Mouse (Mus musculus): ENCODE measurements around the gene Elovl2.
A peak's percentile ranks its signal among the peaks of the same experiment; 100 is the strongest.
"Not testable (repeated sequence)": the region's sequence is repeated elsewhere in the genome, so short reads cannot be mapped to it uniquely, and the experiment has no call there.

Elovl2 gene

DNA sequence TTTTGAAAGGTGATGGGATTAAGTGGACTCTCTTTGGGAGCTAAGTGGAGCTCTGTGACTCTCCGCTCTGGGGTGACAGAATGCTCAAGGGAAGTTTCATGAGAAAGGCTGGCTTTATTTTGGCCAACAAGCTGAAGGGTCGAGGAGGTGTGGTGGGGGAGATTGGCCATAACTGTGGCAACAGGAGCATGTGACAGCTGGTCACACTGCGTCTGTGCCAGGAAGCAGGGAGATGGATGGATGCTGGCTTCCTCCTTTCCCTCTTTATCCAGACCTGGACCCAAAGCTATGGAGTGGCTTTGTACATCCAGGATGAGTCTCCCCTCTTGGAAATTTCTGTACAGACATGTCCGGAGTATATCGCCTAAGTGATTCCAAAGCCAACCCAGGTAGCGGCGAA is 13.0 kb upstream of the Elovl2 start:
- peak; percentile 43 to 48 for DNase-seq

DNA sequence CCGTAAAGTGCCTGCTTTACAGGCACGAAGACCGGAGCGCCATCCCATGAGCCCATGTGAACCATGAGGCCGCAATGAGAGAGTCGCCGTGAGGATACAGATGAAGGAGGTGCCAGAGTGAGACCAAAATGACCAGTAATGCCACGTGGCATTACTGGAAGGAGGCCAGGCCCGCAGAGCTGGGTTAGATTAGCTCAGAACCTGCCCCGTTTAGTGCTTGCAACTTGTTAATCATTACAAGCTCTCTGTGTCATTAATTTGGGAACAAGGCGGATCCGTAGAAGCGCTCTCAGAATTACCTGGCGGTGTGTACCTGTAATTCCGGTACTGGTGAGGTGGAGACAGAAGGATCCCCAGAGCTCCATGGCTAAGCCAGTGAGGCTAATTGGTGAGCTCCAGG is 12.0 kb upstream of the Elovl2 start:
- DNase-seq, result peak; percentile 44 to 65

DNA sequence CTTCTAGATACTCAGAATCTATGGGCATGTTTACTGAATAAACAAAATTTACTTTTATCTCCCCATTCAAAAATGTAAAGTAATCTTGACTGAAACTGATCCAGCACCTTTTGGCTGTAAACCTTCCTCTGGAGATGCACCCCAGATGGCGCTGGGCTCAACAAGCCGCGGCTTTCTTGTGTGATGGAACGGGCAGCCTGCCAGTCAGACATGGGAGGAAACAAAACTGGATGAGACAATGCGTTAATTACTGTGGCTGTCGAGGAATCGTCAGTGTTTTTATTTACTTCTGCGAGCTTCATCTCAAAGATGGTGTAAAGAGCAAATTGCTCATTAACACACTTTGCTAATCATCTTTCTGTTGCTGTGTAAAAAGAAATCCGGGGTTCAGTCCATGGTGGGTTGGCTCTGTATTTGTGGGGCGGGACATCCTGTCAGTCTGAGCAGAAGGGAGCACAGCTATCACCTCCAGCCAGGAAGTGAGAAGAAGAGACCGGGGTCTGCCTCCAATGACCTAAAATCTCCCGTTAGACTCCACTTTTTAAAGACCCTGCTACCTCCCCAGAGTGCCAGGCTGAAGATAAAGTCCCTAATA is 11.3 kb upstream of the Elovl2 start:
- DNase-seq, result peak; percentile 88 to 94

DNA sequence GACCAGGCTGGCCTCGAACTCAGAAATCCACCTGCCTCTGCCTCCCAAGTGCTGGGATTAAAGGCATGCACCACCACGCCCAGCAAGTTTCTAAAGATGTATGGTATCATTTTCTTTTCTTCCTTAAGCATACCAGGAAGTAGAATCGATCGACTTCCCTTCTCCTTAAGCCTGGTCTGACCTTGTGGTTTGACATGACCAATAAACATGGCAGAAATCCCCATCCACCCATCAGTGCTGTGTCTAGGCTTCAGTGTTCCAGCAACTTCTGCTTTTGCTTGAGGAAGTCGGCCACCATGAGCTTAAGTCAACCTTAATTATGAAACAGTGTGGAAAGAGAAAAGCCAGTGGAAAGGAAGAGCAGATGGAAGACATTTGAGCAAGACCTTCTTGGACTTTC is 10.1 kb upstream of the Elovl2 start:
- no peak for DNase-seq

DNA sequence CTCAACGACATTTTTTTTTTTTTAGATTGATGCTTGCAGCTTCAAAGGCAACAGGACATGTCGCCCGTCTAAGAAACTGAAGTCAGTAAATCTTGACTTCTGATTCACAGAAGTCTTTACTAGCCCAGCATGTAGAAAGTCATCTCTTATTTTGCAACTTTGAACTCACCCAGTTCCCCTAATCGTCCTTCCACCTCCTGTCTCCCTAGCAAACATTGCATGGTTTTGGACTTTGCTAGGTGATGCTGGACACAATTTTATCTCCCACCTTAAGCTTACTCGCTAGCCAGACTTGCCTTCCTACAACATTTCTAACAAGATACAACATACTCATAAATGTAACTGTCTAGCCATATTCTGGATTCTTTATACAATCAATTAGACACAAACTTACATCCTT is 7.9 kb upstream of the Elovl2 start:
- no peak for DNase-seq

DNA sequence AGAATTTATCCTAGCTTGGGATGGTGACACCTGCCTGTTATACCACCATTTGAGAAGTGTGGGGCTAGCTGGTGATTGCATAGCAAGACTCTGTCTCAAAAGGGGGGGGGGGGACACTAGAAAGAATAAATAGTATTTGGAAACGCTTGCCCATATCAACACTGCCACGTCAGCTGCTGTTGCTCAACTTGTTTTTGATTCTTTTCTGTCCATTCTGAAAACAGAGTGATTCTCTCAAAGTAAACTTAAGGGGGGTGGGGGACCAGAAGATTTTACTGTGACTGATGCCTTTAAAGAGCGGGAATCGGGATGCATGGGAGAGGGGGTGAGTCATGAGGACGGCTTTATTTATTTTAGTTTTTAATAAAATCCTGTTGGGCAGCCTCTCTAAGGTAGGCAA is 6.3 kb upstream of the Elovl2 start:
- no peak for DNase-seq

DNA sequence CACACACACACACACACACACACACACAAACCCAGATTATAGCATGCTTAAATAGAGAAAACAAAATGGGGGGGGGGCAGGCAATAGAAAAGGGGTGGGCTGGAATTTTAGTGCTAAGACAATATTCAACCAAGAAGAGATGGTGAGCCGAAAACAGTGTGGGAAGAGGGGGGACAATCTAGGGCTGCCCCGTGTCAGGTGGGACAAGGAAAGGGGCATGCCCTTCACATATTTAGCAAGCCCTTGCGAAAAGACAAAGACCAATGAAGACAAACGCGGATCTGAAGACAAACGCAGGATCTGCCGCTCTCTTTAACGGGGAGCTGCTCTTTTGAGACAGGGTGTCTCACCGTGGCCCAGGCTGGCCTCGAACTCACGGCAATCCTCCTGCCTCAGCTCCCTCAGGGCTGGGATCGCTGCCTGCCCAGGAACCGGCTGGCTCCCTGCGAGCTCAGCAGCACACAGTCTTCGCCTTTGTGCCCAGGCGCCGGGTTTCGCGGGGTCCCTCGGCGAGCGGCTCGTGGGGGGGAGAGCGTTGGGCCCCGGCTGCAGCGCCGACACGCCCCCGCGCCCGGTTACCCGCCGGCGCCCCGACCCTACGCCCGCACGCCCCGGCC is 410 bp downstream of the Elovl2 start:
- peak; percentile 60 for DNase-seq

DNA sequence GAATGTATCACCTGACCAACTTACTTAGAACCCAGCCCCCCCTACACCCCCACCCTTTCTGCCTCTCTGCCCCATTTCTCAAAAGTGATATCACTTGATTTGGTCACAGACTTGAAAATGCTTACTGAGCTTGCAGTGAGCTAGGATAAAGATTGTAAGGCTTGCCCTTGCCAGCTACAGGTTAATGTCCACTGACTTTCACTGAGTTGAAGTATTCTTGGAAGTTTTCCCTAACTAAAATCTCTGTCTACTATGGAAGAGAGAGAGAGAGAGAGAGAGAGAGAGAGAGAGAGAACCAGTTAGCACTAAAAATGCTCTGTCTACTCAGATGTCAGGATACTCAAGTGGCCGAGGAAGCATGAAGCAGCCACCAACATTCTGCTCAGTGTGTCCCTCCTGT is 1.1 kb downstream of the Elovl2 start:
- no peak for DNase-seq

DNA sequence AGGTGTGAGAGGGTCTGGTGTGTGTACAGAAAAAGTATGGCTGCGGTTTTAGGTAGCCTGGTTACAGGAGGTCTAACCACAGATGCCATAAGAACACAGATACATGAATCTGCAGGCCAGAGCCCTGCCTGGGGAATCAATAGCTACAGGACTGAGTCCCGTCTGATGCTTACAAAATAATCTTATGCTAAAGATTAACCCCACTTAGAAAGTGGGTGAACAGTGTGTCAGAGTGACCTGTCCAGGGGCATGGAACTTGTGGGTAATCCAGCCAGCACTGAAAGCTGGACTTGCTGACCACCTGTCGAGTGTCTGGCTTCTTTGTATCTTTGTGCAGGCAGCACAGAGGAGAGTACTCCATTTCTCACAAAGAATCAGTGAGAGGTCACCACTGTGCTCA is 4.0 kb downstream of the Elovl2 start:
- no peak for DNase-seq

DNA sequence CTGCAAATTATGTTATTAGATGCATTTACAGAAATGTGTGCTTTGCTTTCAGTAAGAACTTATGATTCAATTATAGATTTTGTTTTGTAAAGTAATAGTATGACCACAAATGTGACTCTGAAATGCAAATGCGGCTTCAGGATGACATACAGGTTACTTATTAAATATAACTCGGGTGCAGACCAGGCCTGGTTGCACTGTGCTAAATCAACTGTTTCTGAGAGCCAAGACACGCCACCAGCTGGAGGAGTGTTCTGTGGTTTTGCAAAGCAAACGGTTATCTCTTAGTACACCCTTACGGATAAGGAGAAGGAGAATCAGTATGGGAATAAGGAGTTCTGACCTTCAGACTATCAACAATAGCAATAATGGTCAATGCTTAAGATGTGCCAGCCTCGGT is 4.5 kb downstream of the Elovl2 start:
- no peak for DNase-seq

DNA sequence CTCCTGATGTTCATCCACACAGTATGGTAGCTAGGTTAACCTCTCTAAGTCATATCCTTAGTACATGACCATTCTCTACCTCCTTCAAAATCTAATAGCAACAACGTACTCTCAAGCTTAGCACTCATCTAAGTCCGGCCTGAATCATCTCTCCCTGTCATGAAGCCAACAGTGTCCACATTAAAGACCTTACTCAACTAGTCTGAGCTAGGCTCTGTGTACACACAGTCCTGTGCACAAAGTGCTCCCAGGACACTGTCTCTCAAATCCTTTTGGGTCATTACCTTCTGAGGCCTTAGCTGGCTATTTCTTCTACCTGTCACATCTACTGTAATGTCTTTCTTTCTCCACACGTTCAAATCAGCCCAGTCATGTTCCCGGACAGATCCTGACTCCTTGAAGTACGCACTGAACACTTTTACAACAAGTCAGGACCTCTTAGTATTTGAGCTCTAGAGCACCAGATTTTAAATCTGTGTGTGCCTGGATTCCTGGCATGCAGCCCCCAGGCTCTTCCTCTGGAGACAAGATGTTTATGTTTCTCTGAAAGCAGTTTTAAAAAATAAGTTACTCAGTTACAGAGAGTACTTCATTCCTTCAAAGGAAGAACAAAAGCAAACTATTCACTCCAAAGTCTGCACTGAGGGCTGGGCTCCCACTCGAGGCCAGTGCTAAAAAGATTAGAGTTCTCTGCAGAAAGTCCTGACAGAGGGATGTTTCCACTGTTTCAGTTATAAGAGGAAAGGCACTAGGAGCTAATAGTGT is 7.5 kb downstream of the Elovl2 start:
- DNase-seq, result no peak

DNA sequence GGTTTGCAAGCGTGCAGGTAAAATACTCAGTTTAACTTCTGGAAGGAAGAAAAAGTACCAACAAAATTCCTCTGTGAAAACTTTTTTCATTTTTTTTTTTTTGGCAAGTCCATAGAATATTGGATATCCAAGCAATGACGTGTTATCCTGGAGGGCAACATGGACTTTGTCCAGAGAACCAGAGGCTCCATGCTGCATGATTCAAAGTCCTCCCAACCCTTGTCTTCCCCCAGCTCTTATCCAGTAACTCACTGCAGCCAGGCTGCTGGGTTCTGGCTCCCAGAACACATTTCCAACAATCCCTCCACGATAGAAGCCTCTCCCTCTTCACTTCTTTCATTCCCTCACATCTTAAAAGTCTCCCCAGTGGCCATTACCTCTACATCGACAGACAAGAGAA is 8.9 kb downstream of the Elovl2 start:
- no peak for DNase-seq

DNA sequence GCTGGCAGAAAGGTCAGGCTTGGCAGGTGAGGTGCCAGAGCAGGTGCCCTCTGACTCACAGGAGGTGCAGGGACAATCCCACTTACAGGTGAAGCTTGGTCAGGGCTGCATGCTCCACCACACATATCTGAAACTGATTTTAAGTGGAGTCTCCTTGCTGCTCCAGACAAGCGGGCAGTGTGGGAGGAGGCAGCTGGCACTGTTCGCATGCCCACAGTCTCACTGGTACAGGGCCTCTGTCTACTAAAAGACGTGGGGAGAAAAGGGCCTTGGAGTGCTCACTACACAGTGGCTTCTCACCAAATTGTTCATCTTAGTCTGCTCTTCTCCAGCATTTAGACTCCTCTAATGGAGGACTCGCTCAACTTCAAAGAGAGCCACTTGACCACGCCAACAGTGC is 14.0 kb downstream of the Elovl2 start:
- no peak for DNase-seq

DNA sequence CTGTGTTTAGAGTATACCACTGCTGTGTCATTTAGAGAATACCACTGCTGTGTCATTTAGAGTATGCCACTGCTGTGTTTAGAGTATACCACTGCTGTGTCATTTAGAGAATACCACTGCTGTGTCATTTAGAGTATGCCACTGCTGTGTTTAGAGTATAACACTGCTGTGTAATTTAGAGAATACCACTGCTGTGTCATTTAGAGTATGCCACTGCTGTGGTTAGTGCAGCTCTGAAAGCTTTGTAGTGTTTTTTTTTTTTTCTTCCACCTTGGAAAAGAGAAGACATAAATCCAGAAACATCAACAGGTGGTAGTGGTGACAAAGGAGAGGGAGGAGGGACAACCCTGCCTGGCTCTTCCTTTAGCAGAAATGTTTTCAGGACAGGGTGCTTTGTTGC is 14.6 kb downstream of the Elovl2 start:
- DNase-seq, result not testable (repeated sequence)

DNA sequence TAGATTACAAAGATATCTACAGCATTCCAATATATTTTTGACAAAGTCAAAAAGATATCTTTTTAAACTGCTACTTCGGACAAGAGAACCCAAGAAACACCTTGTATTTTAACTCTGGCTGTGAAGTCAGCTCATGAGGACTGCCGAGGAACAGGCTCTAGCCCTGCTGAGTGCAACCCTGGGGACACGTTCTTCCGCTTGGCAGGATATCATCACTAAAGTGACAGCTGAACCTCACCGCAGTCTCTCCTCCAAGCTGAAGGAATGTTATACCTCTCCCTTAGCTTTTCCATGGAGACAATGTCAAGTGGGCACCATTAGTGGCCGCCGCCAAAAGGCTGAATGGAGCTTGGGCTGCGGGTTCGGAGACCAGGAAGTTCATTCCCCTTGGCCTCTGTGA is 16.5 kb downstream of the Elovl2 start:
- no peak for DNase-seq

DNA sequence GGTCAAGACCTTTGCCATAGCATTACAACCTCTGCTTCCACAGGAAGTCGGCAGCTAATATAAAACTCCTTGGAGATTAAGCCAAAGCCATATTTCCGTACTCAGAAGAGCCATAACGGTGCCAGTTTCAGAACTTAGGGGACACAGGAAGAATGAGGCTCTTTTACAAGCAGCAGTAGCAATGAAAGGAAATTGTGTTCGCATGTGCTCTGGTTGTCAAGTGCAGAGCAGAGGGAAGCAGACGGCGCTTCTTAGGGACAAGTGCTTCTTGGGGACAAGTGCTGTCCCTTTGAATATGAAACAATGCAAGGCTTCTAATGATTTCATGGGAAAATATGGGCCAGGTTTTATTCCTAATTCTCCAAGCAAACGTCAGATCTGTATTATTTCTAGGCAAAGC is 16.9 kb downstream of the Elovl2 start:
- no peak for DNase-seq

DNA sequence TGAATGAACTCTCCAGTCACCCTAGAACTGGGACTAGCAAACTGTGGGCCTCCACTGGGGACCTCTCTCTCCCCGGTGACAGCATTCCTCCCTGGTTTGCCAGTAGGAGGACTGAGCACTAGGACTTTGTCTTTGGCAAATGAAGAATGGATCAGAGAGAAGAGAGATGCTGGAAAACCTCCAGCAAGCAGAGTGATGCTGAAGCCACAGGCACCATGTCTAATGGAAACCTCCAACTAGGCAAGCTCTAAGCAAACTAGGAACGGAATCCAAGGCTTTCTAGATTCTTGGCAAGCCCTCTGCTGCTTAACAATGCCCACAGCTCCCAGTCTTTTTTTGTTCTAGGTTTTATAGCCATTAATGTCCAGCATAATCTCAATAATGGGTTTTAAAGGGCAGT is 19.3 kb downstream of the Elovl2 start:
- DNase-seq, result peak in 1 of 2 experiments; percentile 22

DNA sequence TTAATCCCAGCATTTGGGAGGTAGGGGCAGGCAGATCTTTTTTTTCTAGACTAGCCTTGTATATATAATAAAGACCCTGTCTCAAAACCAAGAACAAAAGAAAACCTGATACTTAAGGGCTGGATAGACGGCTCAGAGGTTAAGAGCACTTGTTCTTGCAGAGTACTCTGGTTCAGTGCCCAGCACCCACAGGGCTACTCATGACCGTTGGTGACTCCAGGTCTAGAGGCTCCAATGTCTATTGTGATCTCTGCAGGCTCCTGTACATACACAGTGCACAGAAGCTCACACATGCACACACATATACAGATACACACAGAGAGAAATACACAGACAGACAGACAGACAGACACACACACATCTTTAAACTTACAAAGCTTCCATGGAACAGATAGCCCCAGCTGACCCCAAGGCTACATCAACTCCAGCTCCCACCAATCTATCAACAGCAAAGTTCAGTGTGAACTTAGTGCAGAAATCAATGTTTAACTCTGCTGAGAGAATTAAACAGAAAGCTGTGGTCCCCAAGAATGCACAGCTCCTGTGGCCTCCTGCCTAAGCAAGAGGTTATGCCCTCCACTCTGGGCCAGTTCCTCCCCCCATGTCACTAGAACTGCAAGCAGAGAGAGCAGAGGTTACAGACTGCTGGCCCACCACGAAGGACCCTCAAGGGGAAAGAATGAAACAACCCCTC is 24.4 kb downstream of the Elovl2 start:
- no peak for DNase-seq

DNA sequence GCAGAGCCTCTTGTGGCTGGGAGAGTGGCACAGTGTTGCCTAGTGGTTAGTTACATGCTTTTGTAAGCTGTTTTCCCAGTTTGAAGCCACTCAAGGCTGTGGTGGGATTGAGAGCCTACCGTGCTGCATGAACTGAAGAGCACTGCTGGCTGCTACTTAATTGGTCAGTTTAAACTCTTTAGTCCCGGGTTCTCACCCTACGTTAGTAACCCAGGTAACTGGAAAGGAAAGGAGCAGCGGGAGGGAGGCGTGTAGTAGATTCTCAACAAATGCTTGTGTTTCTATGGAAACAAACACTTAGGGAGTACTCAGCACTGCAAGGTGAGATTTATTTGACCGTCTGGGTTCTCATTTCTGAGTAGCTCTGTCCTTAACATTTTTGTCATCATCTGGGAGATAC is 32.3 kb downstream of the Elovl2 start:
- DNase-seq, result no peak

DNA sequence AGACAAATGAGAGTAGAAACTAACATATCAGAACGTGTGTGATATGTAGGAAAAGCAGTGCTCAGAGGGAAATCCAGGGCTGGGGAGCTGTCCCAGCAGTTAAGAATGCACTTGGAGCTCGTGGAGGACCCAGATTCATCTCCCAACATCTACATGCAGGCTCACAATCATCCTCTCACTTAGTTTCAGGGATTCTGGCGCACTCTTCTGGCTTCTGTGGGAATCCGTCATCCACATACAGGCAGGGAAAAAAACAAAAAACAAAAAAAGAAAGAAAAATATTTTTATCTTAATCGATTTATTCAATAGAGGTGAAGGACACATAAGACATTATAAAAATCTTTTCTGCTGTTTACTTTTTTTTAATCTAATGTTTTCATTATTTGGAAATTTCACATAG is 61.8 kb downstream of the Elovl2 start:
- peak; percentile 3 to 6 for DNase-seq

DNA sequence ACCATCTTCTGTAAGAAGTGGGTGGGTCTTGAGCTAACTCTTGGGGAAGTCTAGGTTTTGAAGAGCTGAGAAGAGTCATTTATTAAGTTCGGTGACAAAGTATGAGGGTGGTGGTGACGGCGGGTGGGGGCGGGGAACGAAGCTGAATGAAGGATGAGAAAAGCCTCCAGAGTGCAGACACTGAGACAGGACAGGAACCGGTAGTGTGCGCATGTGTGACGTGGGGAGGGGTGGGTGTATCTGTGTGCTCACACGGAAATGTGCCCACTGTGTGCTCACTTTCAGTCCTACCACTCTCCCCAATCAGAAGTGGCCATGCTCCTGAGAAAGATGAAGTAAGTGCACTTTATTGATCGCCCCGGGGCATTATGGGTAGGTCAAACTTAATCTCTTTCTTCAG is 67.1 kb downstream of the Elovl2 start:
- no peak for DNase-seq

DNA sequence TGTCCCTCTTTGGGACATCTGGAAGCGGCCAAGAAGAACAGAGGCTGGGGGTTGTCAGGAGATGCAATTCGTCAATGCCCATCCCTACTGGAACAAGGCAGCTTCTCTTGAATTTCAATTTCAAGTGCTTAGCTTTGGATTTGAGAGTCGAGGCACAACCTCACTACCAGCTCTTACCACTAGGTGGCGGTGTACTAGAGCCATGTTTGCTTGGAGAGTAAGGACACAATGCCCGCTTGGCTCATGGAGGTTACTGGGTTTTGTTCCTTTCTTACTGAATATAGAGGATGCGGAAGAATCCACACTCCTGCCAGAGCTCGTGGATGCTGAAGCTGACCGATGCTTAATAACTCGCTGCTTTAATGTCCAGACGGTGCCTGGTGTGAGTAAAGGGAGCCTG is 73.9 kb downstream of the Elovl2 start:
- DNase-seq, result peak; percentile 83 to 86

DNA sequence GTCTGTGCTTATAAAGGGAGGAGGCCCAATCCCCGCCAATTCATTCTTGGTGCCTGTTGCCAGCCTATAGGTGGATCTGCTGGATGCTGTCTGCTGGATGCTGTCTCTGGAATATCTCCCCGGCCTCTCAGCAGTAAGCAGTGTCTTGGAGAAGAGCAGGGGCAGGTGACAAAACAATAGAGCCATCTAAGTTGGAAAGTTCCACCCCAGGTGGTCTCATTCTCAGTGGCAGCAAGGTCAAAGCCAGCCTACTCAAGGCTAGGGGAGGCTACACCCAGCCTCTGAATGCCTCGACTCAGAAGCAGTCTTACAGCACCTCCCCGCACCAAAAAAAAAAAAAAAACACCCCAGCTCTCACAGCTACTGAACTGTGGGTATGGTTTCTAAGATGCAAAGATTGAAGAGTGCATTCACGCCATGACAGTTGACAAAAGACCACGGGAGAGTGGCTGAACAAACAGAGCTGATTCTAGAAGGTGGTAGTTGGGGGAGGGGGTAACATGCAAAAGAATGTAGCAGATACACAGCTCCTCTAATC is 74.7 kb downstream of the Elovl2 start:
- no peak for DNase-seq

DNA sequence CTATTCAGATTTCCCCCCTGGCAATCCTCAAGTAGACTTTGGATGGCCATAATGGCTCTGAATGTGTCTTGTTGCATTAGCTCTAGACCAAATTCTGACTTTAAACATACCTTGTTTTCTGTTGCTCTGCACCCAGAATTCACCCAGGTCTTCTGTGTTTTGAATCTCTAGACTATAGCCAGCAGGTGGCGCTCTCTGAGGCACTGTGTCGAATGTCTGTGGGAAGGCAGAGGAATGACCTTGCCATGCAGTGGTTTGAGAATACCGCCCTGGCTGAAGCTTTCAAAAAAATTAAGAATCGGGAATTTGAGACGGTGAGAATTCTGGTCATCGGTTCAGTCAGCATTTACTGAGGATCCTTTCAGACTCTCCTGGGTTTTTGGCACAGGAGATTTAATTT is 85.3 kb downstream of the Elovl2 start:
- DNase-seq, result peak; percentile 80 to 87
